Mouse (Mus musculus): Measurements from ENCODE around the gene Tenm3. TPM values are rescaled to one million over a fixed set of nuclear protein-coding genes. Genes with fewer than 3 reads are reported as not detected.

Tenm3 gene
- polyA plus RNA-seq, 1 experiment: 12.8 TPM

DNA sequence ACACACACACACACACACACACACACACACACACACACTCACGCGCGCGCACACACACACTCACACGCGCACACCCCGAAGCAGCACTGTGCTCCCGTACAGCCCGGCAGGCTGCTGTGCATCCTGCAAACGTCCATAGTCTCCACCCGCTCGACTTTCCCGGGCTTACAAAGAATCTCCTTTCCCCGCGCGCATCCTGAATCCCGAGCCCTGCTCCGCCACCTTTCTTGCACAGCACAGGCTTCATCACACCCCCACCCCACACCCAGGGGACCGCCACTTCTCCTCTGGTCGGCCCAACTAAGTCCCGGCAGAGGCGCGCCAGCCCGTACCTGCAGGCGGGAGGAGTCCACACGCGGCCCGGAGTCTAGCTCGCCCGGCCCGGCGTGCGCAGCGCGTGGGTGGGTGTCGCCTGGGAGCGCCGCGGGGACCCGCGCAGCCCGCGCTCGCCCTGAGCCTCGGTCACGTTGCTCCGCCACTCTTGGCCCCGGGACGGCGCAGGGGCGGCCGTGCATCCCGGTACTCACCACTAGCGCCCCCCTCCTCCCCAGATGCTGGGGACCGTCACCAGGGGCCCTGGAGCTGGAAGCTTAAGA lies 288.1 kb downstream of the Tenm3 start:
- Histone ChIP-seq H3K36me3 (ENCODE audit: control insufficient read depth, insufficient read depth) (no peaks in the 10 kb centered on the region), H3ac (ENCODE audit: control insufficient read depth, insufficient read length) (peak overlapping the region; percentile 59), H3K4me3 (peak overlapping the region; percentile 30), H3K27me3 (ENCODE audit: control insufficient read depth, insufficient read depth, insufficient read length) (no peaks in the 10 kb centered on the region), H3K79me2 (ENCODE audit: control insufficient read depth, insufficient read depth) (peaks cover 15% of the 10 kb centered on the region), H3K4me2 (ENCODE audit: low read depth) (peak overlapping the region; percentile 59)
- TF ChIP-seq POLR2AphosphoS2 (IDR thresholded peaks at IDR 0.05; ENCODE audit: insufficient read length, low read depth) (no peak), TCF12 (IDR thresholded peaks at IDR 0.05; ENCODE audit: insufficient read depth, poor library complexity, severe bottlenecking) (no peak), USF1 (IDR thresholded peaks at IDR 0.05; ENCODE audit: low read depth) (no peak), MYOD1 (IDR thresholded peaks at IDR 0.05; ENCODE audit: control insufficient read depth in 1 of 3, insufficient read length in 2 of 3, low read depth in 2 of 3) (peak in 1 of 3 experiments; percentile 26), SRF (IDR thresholded peaks at IDR 0.05; ENCODE audit: control insufficient read depth, insufficient read length, low read depth) (no peak), TCF3 (IDR thresholded peaks at IDR 0.05; ENCODE audit: insufficient read length, low read depth) (no peak), CEBPB (IDR thresholded peaks at IDR 0.05; ENCODE audit: insufficient read depth, poor library complexity, severe bottlenecking) (no peak), POLR2A (IDR thresholded peaks at IDR 0.05; ENCODE audit: insufficient read length, low read depth) (no peak), E2F4 (IDR thresholded peaks at IDR 0.05; ENCODE audit: insufficient read depth) (no peak), MAX (IDR thresholded peaks at IDR 0.05; ENCODE audit: low read depth) (no peak), MYOG (IDR thresholded peaks at IDR 0.05; ENCODE audit: control insufficient read depth in 1 of 3, insufficient read depth in 1 of 3, insufficient read length in 2 of 3, low read depth in 2 of 3) (peak in 1 of 3 experiments; percentile 47)

GRCm38 (mm10) chr8:48554762-48555545 lies 288.8 kb downstream of the Tenm3 start:
- Histone ChIP-seq H3K4me2 (ENCODE audit: low read depth) (peak overlapping the region; percentile 76), H3ac (ENCODE audit: control insufficient read depth, insufficient read length) (peak overlapping the region; percentile 59), H3K79me2 (ENCODE audit: control insufficient read depth, insufficient read depth) (peaks cover 15% of the 10 kb centered on the region), H3K4me3 (peak overlapping the region; percentile 30), H3K27me3 (ENCODE audit: control insufficient read depth, insufficient read depth, insufficient read length) (no peaks in the 10 kb centered on the region), H3K36me3 (ENCODE audit: control insufficient read depth, insufficient read depth) (no peaks in the 10 kb centered on the region)
- no peak for TF ChIP-seq CEBPB (IDR thresholded peaks at IDR 0.05; ENCODE audit: insufficient read depth, poor library complexity, severe bottlenecking)
- peak; percentile 77 for TF ChIP-seq POLR2A (IDR thresholded peaks at IDR 0.05; ENCODE audit: insufficient read length, low read depth)
- TF ChIP-seq E2F4 (IDR thresholded peaks at IDR 0.05; ENCODE audit: insufficient read depth): no peak
- no peak for TF ChIP-seq USF1 (IDR thresholded peaks at IDR 0.05; ENCODE audit: low read depth)
- peak in 1 of 3 experiments; percentile 18 for TF ChIP-seq MYOG (IDR thresholded peaks at IDR 0.05; ENCODE audit: control insufficient read depth in 1 of 3, insufficient read depth in 1 of 3, insufficient read length in 2 of 3, low read depth in 2 of 3)
- peak; percentile 51 for TF ChIP-seq POLR2AphosphoS2 (IDR thresholded peaks at IDR 0.05; ENCODE audit: insufficient read length, low read depth)

GRCm38 (mm10) chr8:48553791-48554288 lies 289.9 kb downstream of the Tenm3 start:
- peak overlapping the region; percentile 76 for H3K4me2 ChIP-seq (ENCODE audit: low read depth)
- no peaks in the 10 kb centered on the region for H3K36me3 ChIP-seq (ENCODE audit: control insufficient read depth, insufficient read depth)
- no peaks in the 10 kb centered on the region for H3K27me3 ChIP-seq (ENCODE audit: control insufficient read depth, insufficient read depth, insufficient read length)
- TF ChIP-seq CEBPB (IDR thresholded peaks at IDR 0.05; ENCODE audit: insufficient read depth, poor library complexity, severe bottlenecking) (no peak), MYOG (IDR thresholded peaks at IDR 0.05; ENCODE audit: control insufficient read depth in 1 of 3, insufficient read depth in 1 of 3, insufficient read length in 2 of 3, low read depth in 2 of 3) (no peak), USF1 (IDR thresholded peaks at IDR 0.05; ENCODE audit: low read depth) (no peak), MYOD1 (IDR thresholded peaks at IDR 0.05; ENCODE audit: control insufficient read depth in 1 of 3, insufficient read length in 2 of 3, low read depth in 2 of 3) (no peak), POLR2A (IDR thresholded peaks at IDR 0.05; ENCODE audit: insufficient read length, low read depth) (no peak), TCF3 (IDR thresholded peaks at IDR 0.05; ENCODE audit: insufficient read length, low read depth) (no peak), REST (IDR thresholded peaks at IDR 0.05; ENCODE audit: insufficient read depth, insufficient read length) (no peak), TCF12 (IDR thresholded peaks at IDR 0.05; ENCODE audit: insufficient read depth, poor library complexity, severe bottlenecking) (no peak), SRF (IDR thresholded peaks at IDR 0.05; ENCODE audit: control insufficient read depth, insufficient read length, low read depth) (no peak), POLR2AphosphoS2 (IDR thresholded peaks at IDR 0.05; ENCODE audit: insufficient read length, low read depth) (no peak)
- peaks cover 23% of the 10 kb centered on the region for H3K79me2 ChIP-seq (ENCODE audit: control insufficient read depth, insufficient read depth)
- H3ac ChIP-seq (ENCODE audit: control insufficient read depth, insufficient read length): no peak overlapping the region
- H3K4me3 ChIP-seq: peak overlapping the region; percentile 30

DNA sequence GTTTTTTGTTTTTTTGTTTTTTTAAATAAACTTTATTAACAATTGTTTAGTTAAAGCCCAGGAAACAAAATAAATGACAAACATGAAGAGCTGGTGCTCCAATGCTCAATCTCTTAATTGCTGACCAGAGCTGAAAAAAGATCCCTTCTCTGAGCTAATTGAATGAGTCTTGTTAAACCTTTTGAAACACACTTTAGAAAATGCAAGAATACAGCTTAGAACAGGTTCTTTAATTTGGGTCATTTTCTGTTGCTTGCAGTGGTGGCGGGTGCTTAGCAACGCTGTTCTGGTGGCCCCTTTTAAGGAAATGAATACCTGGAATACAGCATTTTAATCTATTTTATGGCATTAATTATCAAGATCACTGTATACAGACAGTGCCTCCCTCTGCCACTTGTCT lies 291.4 kb downstream of the Tenm3 start:
- H3K4me2 ChIP-seq (ENCODE audit: low read depth): no peak overlapping the region
- no peaks in the 10 kb centered on the region for H3K27me3 ChIP-seq (ENCODE audit: control insufficient read depth, insufficient read depth, insufficient read length)
- no peak overlapping the region for H3ac ChIP-seq (ENCODE audit: control insufficient read depth, insufficient read length)
- H3K36me3 ChIP-seq (ENCODE audit: control insufficient read depth, insufficient read depth): no peaks in the 10 kb centered on the region
- TF ChIP-seq E2F4 (IDR thresholded peaks at IDR 0.05; ENCODE audit: insufficient read depth): no peak
- TF ChIP-seq SRF (IDR thresholded peaks at IDR 0.05; ENCODE audit: control insufficient read depth, insufficient read length, low read depth): no peak
- no peak for TF ChIP-seq POLR2AphosphoS2 (IDR thresholded peaks at IDR 0.05; ENCODE audit: insufficient read length, low read depth)
- no peak for TF ChIP-seq POLR2A (IDR thresholded peaks at IDR 0.05; ENCODE audit: insufficient read length, low read depth)
- no peak for TF ChIP-seq CEBPB (IDR thresholded peaks at IDR 0.05; ENCODE audit: insufficient read depth, poor library complexity, severe bottlenecking)
- no peak for TF ChIP-seq MAX (IDR thresholded peaks at IDR 0.05; ENCODE audit: low read depth)
- TF ChIP-seq MYOD1 (IDR thresholded peaks at IDR 0.05; ENCODE audit: control insufficient read depth in 1 of 3, insufficient read length in 2 of 3, low read depth in 2 of 3): no peak
- TF ChIP-seq REST (IDR thresholded peaks at IDR 0.05; ENCODE audit: insufficient read depth, insufficient read length): no peak
- H3K4me3 ChIP-seq: no peak overlapping the region
- H3K79me2 ChIP-seq (ENCODE audit: control insufficient read depth, insufficient read depth): peaks cover 23% of the 10 kb centered on the region
